Mouse (Mus musculus) liver, embryonic 12.5 days (tissue): ENCODE data around the gene Stat3. TPM values are rescaled to one million over a fixed set of nuclear protein-coding genes. Genes with fewer than 3 reads are reported as not detected.

Source experiments
- ATAC-seq: fragments of 200-750 bp; cut with Nextera tagmentation; 2 replicates; pipeline ENCODE4 v1.8.0; 2017; ENCODE audit warnings: moderate number of reproducible peaks, mild to moderate bottlenecking, moderate library complexity
- H3K27ac ChIP-seq: fragments of 300-500 bp; sonication (generic); 2 replicates; pipeline ENCODE4 v1.5.1; 2016; ENCODE audit warnings: mild to moderate bottlenecking
- H3K27me3 ChIP-seq: fragments of 300-500 bp; sonication (generic); replicated peaks from 2 replicates; pipeline ENCODE4 v1.6.1; 2016; ENCODE audit warnings: mild to moderate bottlenecking, moderate library complexity
- H3K36me3 ChIP-seq: fragments of 300-500 bp; sonication (generic); 2 replicates; pipeline ENCODE4 v1.6.1; 2016; ENCODE audit warnings: mild to moderate bottlenecking, moderate library complexity
- H3K4me1 ChIP-seq: fragments of 300-500 bp; sonication (generic); 2 replicates; pipeline ENCODE4 v1.6.1; 2016
- H3K4me2 ChIP-seq: fragments of 300-500 bp; sonication (generic); 2 replicates; pipeline ENCODE4 v1.6.1; 2016; ENCODE audit warnings: mild to moderate bottlenecking, moderate library complexity
- H3K4me3 ChIP-seq: fragments of 300-500 bp; sonication (generic); 2 replicates; pipeline ENCODE4 v1.5.1; 2016; ENCODE audit warnings: mild to moderate bottlenecking, moderate library complexity
- H3K9ac ChIP-seq: fragments of 300-500 bp; sonication (generic); 2 replicates; pipeline ENCODE4 v1.6.1; 2016; ENCODE audit warnings: mild to moderate bottlenecking, moderate library complexity
- H3K9me3 ChIP-seq: fragments of 300-500 bp; sonication (generic); replicated peaks from 2 replicates; pipeline ENCODE4 v1.6.1; 2016; ENCODE audit warnings: mild to moderate bottlenecking, moderate library complexity
- WGBS: fragments of 180-500 bp; shearing (Covaris S2); methylation state at CpG from one replicate; pipeline ENCODE4 v1.1.7; 2016; ENCODE audit not compliant: insufficient replicate concordance; 5-methylcytosine and 5-hydroxymethylcytosine counted together
- polyA plus RNA-seq: library from polyadenylated mRNA; unstranded; fragments of >200 nt; fragmentation: Nextera tagmentation; extraction: Ambion mirVana; gene quantifications from 2 replicates; pipeline ENCODE4 v1.2.1, GENCODE M21; 2016

The Stat3 gene
- polyA plus RNA-seq, 1 experiment from 2014 or later = 37.3 TPM

GRCm38 (mm10) chr11:100916432-100916971, 22.8 kb downstream of the Stat3 start:
- H3K4me1 ChIP-seq = peaks cover 62% of the 10 kb centered on the region
- H3K4me3 ChIP-seq = no peak overlapping the region
- no peaks in the 10 kb centered on the region for H3K27me3 ChIP-seq
- WGBS = 75% methylated on average over 4 of the region's 4 CpGs
- H3K9me3 ChIP-seq = peaks cover 6% of the 10 kb centered on the region; the same call in 1 of the 2 replicates
- H3K9ac ChIP-seq = no peak overlapping the region
- no peak for ATAC-seq
- H3K36me3 ChIP-seq = peaks cover 48% of the 10 kb centered on the region
- H3K27ac ChIP-seq = peak overlapping the region; percentile 53; the same call in 1 of the 2 replicates
- H3K4me2 ChIP-seq = no peak overlapping the region

- 78% methylated on average over 3 of the region's 3 CpGs for WGBS
- Histone ChIP-seq H3K9me3 (peaks cover 6% of the 10 kb centered on the region; the same call in 1 of the 2 replicates), H3K36me3 (peaks cover 63% of the 10 kb centered on the region), H3K27ac (no peak overlapping the region), H3K4me3 (no peak overlapping the region), H3K9ac (no peak overlapping the region), H3K27me3 (no peaks in the 10 kb centered on the region), H3K4me1 (peaks cover 48% of the 10 kb centered on the region), H3K4me2 (no peak overlapping the region)
- ATAC-seq = no peak
These were observed 24.3 kb downstream of the Stat3 start for GRCm38 (mm10) chr11:100915063-100915462.

- Histone ChIP-seq H3K9me3 (peaks cover 6% of the 10 kb centered on the region; the same call in 1 of the 2 replicates), H3K4me3 (no peak overlapping the region), H3K4me1 (peaks cover 41% of the 10 kb centered on the region), H3K27me3 (no peaks in the 10 kb centered on the region), H3K9ac (no peak overlapping the region), H3K4me2 (no peak overlapping the region), H3K27ac (no peak overlapping the region), H3K36me3 (peaks cover 69% of the 10 kb centered on the region)
- ATAC-seq = no peak
- 83% methylated on average over 5 of the region's 5 CpGs for WGBS
These were observed 24.9 kb downstream of the Stat3 start for GRCm38 (mm10) chr11:100914415-100914814.

GRCm38 (mm10) chr11:100912401-100913155, 26.8 kb downstream of the Stat3 start:
- 87% methylated on average over 17 of the region's 17 CpGs for WGBS
- Histone ChIP-seq H3K36me3 (peaks cover 73% of the 10 kb centered on the region), H3K4me1 (peaks cover 28% of the 10 kb centered on the region), H3K9ac (no peak overlapping the region), H3K27ac (no peak overlapping the region), H3K27me3 (no peaks in the 10 kb centered on the region), H3K9me3 (peaks cover 6% of the 10 kb centered on the region; the same call in 1 of the 2 replicates), H3K4me2 (no peak overlapping the region), H3K4me3 (no peak overlapping the region)
- ATAC-seq = no peak

- Histone ChIP-seq H3K9me3 (no peaks in the 10 kb centered on the region), H3K9ac (no peak overlapping the region), H3K4me3 (no peak overlapping the region), H3K27ac (no peak overlapping the region), H3K36me3 (peaks cover 76% of the 10 kb centered on the region), H3K4me1 (peaks cover 46% of the 10 kb centered on the region), H3K4me2 (no peak overlapping the region), H3K27me3 (no peaks in the 10 kb centered on the region)
- no peak for ATAC-seq
- 83% methylated on average over 9 of the region's 9 CpGs for WGBS
These were observed 30.8 kb downstream of the Stat3 start for GRCm38 (mm10) chr11:100908567-100908966.

GRCm38 (mm10) chr11:100908112-100908511, 31.2 kb downstream of the Stat3 start:
- Histone ChIP-seq H3K9ac (no peak overlapping the region), H3K27ac (no peak overlapping the region), H3K27me3 (no peaks in the 10 kb centered on the region), H3K4me3 (no peak overlapping the region), H3K36me3 (peaks cover 80% of the 10 kb centered on the region), H3K9me3 (no peaks in the 10 kb centered on the region), H3K4me1 (peaks cover 43% of the 10 kb centered on the region), H3K4me2 (no peak overlapping the region)
- ATAC-seq = no peak
- 78% methylated on average over 2 of the region's 2 CpGs for WGBS

GRCm38 (mm10) chr11:100906885-100907284, 32.5 kb downstream of the Stat3 start:
- Histone ChIP-seq H3K27ac (peak overlapping the region; percentile 2; the same call in 1 of the 2 replicates), H3K36me3 (peaks cover 92% of the 10 kb centered on the region), H3K9me3 (no peaks in the 10 kb centered on the region), H3K4me2 (no peak overlapping the region), H3K4me1 (peaks cover 34% of the 10 kb centered on the region), H3K4me3 (no peak overlapping the region), H3K27me3 (no peaks in the 10 kb centered on the region), H3K9ac (no peak overlapping the region)
- 50% methylated on average over 4 of the region's 4 CpGs for WGBS
- ATAC-seq = peak; percentile 64

GRCm38 (mm10) chr11:100905929-100906328, 33.4 kb downstream of the Stat3 start:
- 39% methylated on average over 1 of the region's 1 CpGs for WGBS
- H3K27ac ChIP-seq = no peak overlapping the region
- no peak overlapping the region for H3K4me2 ChIP-seq
- no peak for ATAC-seq
- no peak overlapping the region for H3K9ac ChIP-seq
- H3K27me3 ChIP-seq = no peaks in the 10 kb centered on the region
- peaks cover 34% of the 10 kb centered on the region for H3K4me1 ChIP-seq
- H3K36me3 ChIP-seq = peaks cover 92% of the 10 kb centered on the region
- no peaks in the 10 kb centered on the region for H3K9me3 ChIP-seq
- H3K4me3 ChIP-seq = no peak overlapping the region

- Histone ChIP-seq H3K27me3 (no peaks in the 10 kb centered on the region), H3K4me1 (peaks cover 34% of the 10 kb centered on the region), H3K4me3 (no peak overlapping the region), H3K4me2 (no peak overlapping the region), H3K36me3 (peaks cover 92% of the 10 kb centered on the region), H3K9ac (no peak overlapping the region), H3K27ac (no peak overlapping the region), H3K9me3 (no peaks in the 10 kb centered on the region)
- WGBS = 80% methylated on average over 18 of the region's 20 CpGs
- ATAC-seq = no peak
These were observed 34.6 kb downstream of the Stat3 start for GRCm38 (mm10) chr11:100904580-100905351.

GRCm38 (mm10) chr11:100898441-100899199, 40.7 kb downstream of the Stat3 start:
- no peak overlapping the region for H3K4me3 ChIP-seq
- 83% methylated on average over 16 of the region's 16 CpGs for WGBS
- no peaks in the 10 kb centered on the region for H3K27me3 ChIP-seq
- no peaks in the 10 kb centered on the region for H3K9me3 ChIP-seq
- H3K4me1 ChIP-seq = peaks cover 9% of the 10 kb centered on the region
- no peak overlapping the region for H3K9ac ChIP-seq
- peaks cover 97% of the 10 kb centered on the region for H3K36me3 ChIP-seq
- no peak overlapping the region for H3K27ac ChIP-seq
- H3K4me2 ChIP-seq = no peak overlapping the region
- no peak for ATAC-seq

GRCm38 (mm10) chr11:100897294-100898231, 41.8 kb downstream of the Stat3 start:
- Histone ChIP-seq H3K4me1 (peaks cover 19% of the 10 kb centered on the region), H3K27ac (no peak overlapping the region), H3K4me2 (no peak overlapping the region), H3K36me3 (peaks cover 96% of the 10 kb centered on the region), H3K9me3 (no peaks in the 10 kb centered on the region), H3K4me3 (no peak overlapping the region), H3K27me3 (no peaks in the 10 kb centered on the region), H3K9ac (no peak overlapping the region)
- WGBS = 72% methylated on average over 7 of the region's 7 CpGs
- no peak for ATAC-seq
